Mouse (Mus musculus): ENCODE results near the gene Tmem41b.

DNA sequence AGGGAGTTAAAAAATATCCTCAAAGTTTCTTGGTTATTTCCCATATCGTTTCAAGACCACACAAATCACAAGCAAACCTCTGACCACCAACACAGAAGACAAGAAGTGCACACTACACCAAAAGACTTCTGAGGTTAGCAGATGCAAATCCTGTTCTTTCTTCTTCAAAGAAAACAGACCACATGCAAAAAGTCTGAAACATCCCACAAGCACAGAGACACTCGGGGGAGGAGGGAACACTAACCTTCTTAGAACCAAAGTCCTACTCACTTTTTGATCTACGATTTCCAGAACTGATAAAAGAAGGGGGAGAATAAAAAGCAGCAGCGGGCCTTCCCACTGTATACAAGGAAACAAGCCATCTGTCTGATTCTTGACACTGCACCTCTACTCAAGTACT lies 35.4 kb downstream of the Tmem41b start:
- no peak for TF ChIP-seq CTCF (conservative IDR thresholded peaks at IDR 0.05; ENCODE audit: low read length)
- TF ChIP-seq NANOG (IDR thresholded peaks at IDR 0.05; ENCODE audit: borderline replicate concordance, low read length): no peak
